Mouse (Mus musculus): ENCODE measurements around the gene Crispld2.
A peak's percentile ranks its signal among the peaks of the same experiment; 100 is the strongest.

Crispld2 gene

GRCm38 (mm10) chr8:120074516-120074915 lies 82.3 kb downstream of the Crispld2 start:
- DNase-seq: no peak

- DNase-seq: no peak
Measured at GRCm38 (mm10) chr8:120075347-120075746, 83.1 kb downstream of the Crispld2 start.

GRCm38 (mm10) chr8:120078080-120078479 lies 85.8 kb downstream of the Crispld2 start:
- peak; percentile 88 for DNase-seq

GRCm38 (mm10) chr8:120079361-120079760 lies 87.1 kb downstream of the Crispld2 start:
- no peak for DNase-seq

- DNase-seq: no peak
Measured at GRCm38 (mm10) chr8:120083261-120083660, 91.0 kb downstream of the Crispld2 start.

GRCm38 (mm10) chr8:120084783-120085182 lies 92.5 kb downstream of the Crispld2 start:
- DNase-seq: no peak

- DNase-seq: no peak
Measured at GRCm38 (mm10) chr8:120089511-120089910, 97.3 kb downstream of the Crispld2 start.

- no peak for DNase-seq
Measured at GRCm38 (mm10) chr8:120091032-120091431, 98.8 kb downstream of the Crispld2 start.

- DNase-seq: no peak
Measured at GRCm38 (mm10) chr8:120093103-120093502, 100.9 kb downstream of the Crispld2 start.

- DNase-seq: no peak
Measured at GRCm38 (mm10) chr8:120094801-120095200, 102.6 kb downstream of the Crispld2 start.

- no peak for DNase-seq
Measured at GRCm38 (mm10) chr8:120096486-120096885, 104.2 kb downstream of the Crispld2 start.

- DNase-seq: no peak
Measured at GRCm38 (mm10) chr8:120100388-120101067, 108.3 kb downstream of the Crispld2 start.

GRCm38 (mm10) chr8:120101068-120101972 lies 109.1 kb downstream of the Crispld2 start, which contains the start of gene Zdhhc7:
Zdhhc7 (minus strand) TSS chr8:120101482.
- peak; percentile 80 for DNase-seq

All from thymus, postnatal 14 days (tissue).